Mouse (Mus musculus) spleen, adult 2 months (tissue): Measurements from ENCODE around the gene Zbtb42.

Source experiments
- CTCF ChIP-seq: fragments of 200-500 bp; IDR thresholded peaks from 2 replicates; pipeline ENCODE4 v1.5.1; 2011; ENCODE audit warnings: mild to moderate bottlenecking, inconsistent platforms; ENCODE audit not compliant: insufficient read depth, insufficient read length, insufficient replicate concordance; ENCODE audit errors: extremely low read depth
- POLR2A ChIP-seq: fragments of 200-500 bp; IDR thresholded peaks from 2 replicates; pipeline ENCODE4 v1.6.1; 2011; ENCODE audit warnings: low read depth, low read length, inconsistent platforms

- TF ChIP-seq CTCF (no peak), POLR2A (no peak)
Measured at GRCm38 (mm10) chr12:112678555-112679026, at the start of gene Zbtb42.
